Mouse (Mus musculus) MEL (cell line): ENCODE measurements at regions not wholly inside any gene's neighbourhood (a gene's known extent, or its start where the extent isn't known, plus 50 kb on each side); places are given as distances from the start of the nearest gene placed in this dataset.

ENCODE experiments used
- DNase-seq: peaks from one replicate; pipeline ENCODE4 v3.0.0; 2011; ENCODE audit warnings: low read depth, low spot score
- H3K27ac ChIP-seq: 2 replicates; pipeline ENCODE4 v1.5.1; 2012; ENCODE audit warnings: low read depth, mild to moderate bottlenecking, control low read depth, low read length, moderate library complexity; ENCODE audit not compliant: control insufficient read depth
- H3K27me3 ChIP-seq, 2 experiments: fragments of 150-350 bp in 1 of 2; sonication (generic) in 1 of 2; 2 replicates each; pipeline ENCODE4 v1.6.1; 2012; ENCODE audit warnings: low read length in 2 of 2, mild to moderate bottlenecking in 2 of 2, improper control_type of control experiment in 1 of 2, moderate library complexity in 1 of 2; ENCODE audit not compliant: insufficient read depth in 2 of 2, control insufficient read depth in 1 of 2
- H3K36me3 ChIP-seq, 2 experiments: 2 replicates each; pipeline ENCODE4 v1.6.1; 2012 to 2014; ENCODE audit warnings: low read length in 2 of 2, improper control_type of control experiment in 1 of 2, inconsistent platforms in 1 of 2, mild to moderate bottlenecking in 1 of 2; ENCODE audit not compliant: insufficient read depth in 2 of 2, control insufficient read depth in 1 of 2
- H3K4me1 ChIP-seq, 2 experiments: fragments of 150-350 bp in 1 of 2; sonication (generic) in 1 of 2; 2 replicates each; pipeline ENCODE4 v1.6.1; 2012; ENCODE audit warnings: low read length in 2 of 2, improper control_type of control experiment in 1 of 2, mild to moderate bottlenecking in 1 of 2; ENCODE audit not compliant: insufficient read depth in 2 of 2, control insufficient read depth in 1 of 2
- H3K4me3 ChIP-seq, 2 experiments: fragments of 150-350 bp in 1 of 2; sonication (generic) in 1 of 2; 2 replicates each; pipeline ENCODE4 v1.5.1; 2012; ENCODE audit warnings: low read depth in 2 of 2, low read length in 2 of 2, mild to moderate bottlenecking in 2 of 2, moderate library complexity in 2 of 2, control low read depth in 1 of 2, improper control_type of control experiment in 1 of 2; ENCODE audit not compliant: control insufficient read depth in 1 of 2, insufficient read depth in 1 of 2
- H3K79me2 ChIP-seq: 2 replicates; pipeline ENCODE4 v1.6.1; 2012; ENCODE audit warnings: mild to moderate bottlenecking, low read length, moderate library complexity; ENCODE audit not compliant: control insufficient read depth, poor library complexity, insufficient read depth
- H3K9ac ChIP-seq: 2 replicates; pipeline ENCODE4 v1.6.1; 2012; ENCODE audit warnings: low read depth, mild to moderate bottlenecking, control low read depth, low read length, moderate library complexity; ENCODE audit not compliant: control insufficient read depth, poor library complexity, severe bottlenecking
- H3K9me3 ChIP-seq: fragments of 150-350 bp; sonication (generic); replicated peaks from 2 replicates; pipeline ENCODE4 v1.6.1; 2012; ENCODE audit warnings: mild to moderate bottlenecking, low read length, improper control_type of control experiment, moderate library complexity; ENCODE audit not compliant: insufficient read depth
- CHD1 ChIP-seq: IDR thresholded peaks from 2 replicates; pipeline ENCODE4 v1.6.1; 2012; ENCODE audit warnings: low read depth, mild to moderate bottlenecking, inconsistent platforms, low read length, improper control_type of control experiment
- CHD2 ChIP-seq: IDR thresholded peaks from 2 replicates; pipeline ENCODE4 v1.6.1; 2011; ENCODE audit warnings: low read length, improper control_type of control experiment
- GABPA ChIP-seq: IDR thresholded peaks from 2 replicates; pipeline ENCODE4 v1.6.1; 2012; ENCODE audit warnings: low read depth, mild to moderate bottlenecking, inconsistent platforms, low read length, improper control_type of control experiment, moderate library complexity
- GATA1 ChIP-seq: IDR thresholded peaks from 2 replicates; pipeline ENCODE4 v1.6.1; 2011; ENCODE audit warnings: low read depth, low read length, improper control_type of control experiment
- HCFC1 ChIP-seq: IDR thresholded peaks from 2 replicates; pipeline ENCODE4 v1.6.1; 2012; ENCODE audit warnings: low read depth, mild to moderate bottlenecking, inconsistent platforms, low read length, improper control_type of control experiment, moderate library complexity
- JUND ChIP-seq: IDR thresholded peaks from 2 replicates; pipeline ENCODE4 v1.6.1; 2011; ENCODE audit warnings: low read depth, mild to moderate bottlenecking, improper control_type of control experiment, low read length
- KAT2A ChIP-seq: conservative IDR thresholded peaks from 2 replicates; pipeline ENCODE4 v1.6.1; 2012; ENCODE audit warnings: low read depth, low read length, improper control_type of control experiment, inconsistent platforms
- MAFK ChIP-seq: IDR thresholded peaks from 2 replicates; pipeline ENCODE4 v1.6.1; 2011; ENCODE audit warnings: low read depth, mild to moderate bottlenecking, low read length, improper control_type of control experiment, borderline replicate concordance
- MAX ChIP-seq: IDR thresholded peaks from 2 replicates; pipeline ENCODE4 v1.6.1; 2011; ENCODE audit warnings: low read length, improper control_type of control experiment
- MAZ ChIP-seq: IDR thresholded peaks from 2 replicates; pipeline ENCODE4 v1.6.1; 2012; ENCODE audit warnings: low read depth, mild to moderate bottlenecking, inconsistent platforms, low read length, improper control_type of control experiment
- MXI1 ChIP-seq: IDR thresholded peaks from 2 replicates; pipeline ENCODE4 v1.6.1; 2011; ENCODE audit warnings: mild to moderate bottlenecking, low read depth, low read length, improper control_type of control experiment
- MYB ChIP-seq: IDR thresholded peaks from 2 replicates; pipeline ENCODE4 v1.6.1; 2011; ENCODE audit warnings: mild to moderate bottlenecking, low read depth, low read length, improper control_type of control experiment
- NELFE ChIP-seq: IDR thresholded peaks from 2 replicates; pipeline ENCODE4 v1.6.1; 2011; ENCODE audit warnings: low read depth, low read length, improper control_type of control experiment
- NRF1 ChIP-seq: IDR thresholded peaks from 2 replicates; pipeline ENCODE4 v1.6.1; 2014; ENCODE audit warnings: low read depth, mild to moderate bottlenecking, inconsistent platforms, low read length, improper control_type of control experiment, moderate library complexity; ENCODE audit not compliant: poor library complexity, insufficient read depth, severe bottlenecking
- POLR2A ChIP-seq, 2 experiments: IDR thresholded peaks; 2 replicates each; pipeline ENCODE4 v1.6.1; 2011 to 2012; ENCODE audit warnings: low read length in 2 of 2, mild to moderate bottlenecking in 2 of 2, control low read depth in 1 of 2, improper control_type of control experiment in 1 of 2, low read depth in 1 of 2, moderate library complexity in 1 of 2; ENCODE audit not compliant: control insufficient read depth in 1 of 2, insufficient read depth in 1 of 2, poor library complexity in 1 of 2
- POLR2AphosphoS2 ChIP-seq: IDR thresholded peaks from 2 replicates; pipeline ENCODE4 v1.6.1; 2011; ENCODE audit warnings: low read length, improper control_type of control experiment
- POLR2AphosphoS5 ChIP-seq: IDR thresholded peaks from 2 replicates; pipeline ENCODE4 v1.6.1; 2012; ENCODE audit warnings: low read depth, borderline replicate concordance, mild to moderate bottlenecking, inconsistent platforms, low read length, moderate library complexity, mixed read lengths
- RCOR1 ChIP-seq: IDR thresholded peaks from 2 replicates; pipeline ENCODE4 v1.6.1; 2012; ENCODE audit warnings: low read depth, mild to moderate bottlenecking, inconsistent platforms, low read length, improper control_type of control experiment
- SMC3 ChIP-seq: IDR thresholded peaks from 2 replicates; pipeline ENCODE4 v1.6.1; 2011; ENCODE audit warnings: low read depth, low read length, improper control_type of control experiment
- TAL1 ChIP-seq: IDR thresholded peaks from 2 replicates; pipeline ENCODE4 v1.6.1; 2012; ENCODE audit warnings: mild to moderate bottlenecking, inconsistent platforms, low read length, moderate library complexity, mixed read lengths
- TBP ChIP-seq: IDR thresholded peaks from 2 replicates; pipeline ENCODE4 v1.8.0; 2011; ENCODE audit warnings: low read depth, low read length, improper control_type of control experiment
- UBTF ChIP-seq: IDR thresholded peaks from 2 replicates; pipeline ENCODE4 v1.6.1; 2012; ENCODE audit warnings: low read depth, mild to moderate bottlenecking, inconsistent platforms, low read length, improper control_type of control experiment, moderate library complexity, borderline replicate concordance; ENCODE audit not compliant: insufficient read depth
- USF1 ChIP-seq: IDR thresholded peaks from 2 replicates; pipeline ENCODE4 v1.6.1; 2014; ENCODE audit warnings: low read depth, mild to moderate bottlenecking, inconsistent platforms, low read length, improper control_type of control experiment, moderate library complexity
- USF2 ChIP-seq, 2 experiments: IDR thresholded peaks; 2 replicates each; pipeline ENCODE4 v1.6.1; 2011 to 2012; ENCODE audit warnings: improper control_type of control experiment in 2 of 2, low read length in 2 of 2, borderline replicate concordance in 1 of 2, inconsistent platforms in 1 of 2, low read depth in 1 of 2, mild to moderate bottlenecking in 1 of 2; ENCODE audit not compliant: insufficient read depth in 1 of 2
- ZKSCAN1 ChIP-seq: IDR thresholded peaks from 2 replicates; pipeline ENCODE4 v1.6.1; 2012; ENCODE audit warnings: low read depth, mild to moderate bottlenecking, inconsistent platforms, low read length, improper control_type of control experiment, moderate library complexity
- ZMIZ1 ChIP-seq: IDR thresholded peaks from 2 replicates; pipeline ENCODE4 v1.6.1; 2012; ENCODE audit warnings: low read depth, mild to moderate bottlenecking, inconsistent platforms, low read length, improper control_type of control experiment, moderate library complexity

DNA sequence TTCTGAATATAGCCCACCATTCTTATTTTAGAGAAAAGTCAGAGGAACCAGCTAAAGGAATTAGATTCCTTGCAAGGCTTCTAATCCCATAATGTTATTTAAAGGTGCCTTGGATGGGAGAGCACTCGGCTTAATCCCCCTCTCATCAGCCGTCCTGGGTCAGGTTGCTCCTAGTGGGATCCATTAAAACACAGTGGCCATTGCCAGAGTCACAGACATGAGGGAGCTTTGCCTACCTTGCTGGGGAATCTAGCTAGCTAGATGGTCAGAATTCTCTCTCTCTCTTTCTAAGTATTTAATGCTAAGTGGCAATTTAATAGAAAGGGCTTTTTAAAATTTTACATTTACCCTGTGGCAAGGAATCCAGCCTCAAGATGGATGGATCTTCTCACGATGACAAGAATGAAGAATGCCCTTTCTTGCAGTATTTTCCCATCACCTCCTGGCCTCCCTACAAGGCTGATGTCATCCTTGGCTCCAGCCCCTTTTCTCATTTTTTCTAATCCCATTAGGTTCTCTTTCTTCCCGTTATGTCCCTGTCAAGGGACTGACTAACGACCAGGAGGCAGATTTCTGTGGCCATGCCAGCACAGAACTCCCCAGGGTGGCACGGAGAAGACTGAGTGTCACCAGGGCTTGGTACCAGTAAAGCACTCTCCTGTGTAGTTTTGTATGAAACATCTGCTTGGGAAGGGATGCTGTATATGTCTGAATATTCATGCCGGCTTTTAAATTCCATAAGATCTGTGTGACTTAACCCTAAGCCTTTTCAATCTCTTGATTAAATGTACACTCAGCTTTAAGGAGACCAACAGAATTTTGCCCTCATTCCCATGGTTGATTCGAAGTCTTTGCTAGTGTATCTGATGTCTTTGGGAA, 124.0 kb upstream of the Ubash3b start:
- Histone ChIP-seq H3K79me2 (no peaks in the 10 kb centered on the region), H3K4me1 (no peaks in the 10 kb centered on the region), H3K27ac (no peak overlapping the region), H3K27me3 (no peaks in the 10 kb centered on the region; a peak in 1 of 4 replicates), H3K9me3 (no peaks in the 10 kb centered on the region), H3K4me3 (no peak overlapping the region), H3K9ac (no peak overlapping the region), H3K36me3 (no peaks in the 10 kb centered on the region)
- DNase-seq: no peak
- TF ChIP-seq CHD2 (no peak), KAT2A (no peak), CHD1 (no peak), USF2 (IDR thresholded peaks at IDR 0.05; ENCODE audit: borderline replicate concordance in 1 of 2, insufficient read depth in 1 of 2, low read depth in 1 of 2, low read length in 2 of 2) (no peak), GABPA (no peak), MAZ (no peak), MAFK (no peak), ZMIZ1 (no peak), POLR2AphosphoS5 (no peak), TAL1 (no peak), ZKSCAN1 (no peak), MXI1 (no peak), MYB (no peak), RCOR1 (no peak), USF1 (no peak), NRF1 (no peak), UBTF (no peak)

GRCm38 (mm10) chr9:41277726-41278125, 116.2 kb upstream of the Ubash3b start:
- no peaks in the 10 kb centered on the region for H3K79me2 ChIP-seq
- H3K9me3 ChIP-seq: no peaks in the 10 kb centered on the region
- DNase-seq: no peak
- H3K4me3 ChIP-seq: no peak overlapping the region
- H3K27me3 ChIP-seq: no peaks in the 10 kb centered on the region; a peak in 2 of 4 replicates
- no peak overlapping the region for H3K27ac ChIP-seq
- no peaks in the 10 kb centered on the region for H3K4me1 ChIP-seq
- no peaks in the 10 kb centered on the region for H3K36me3 ChIP-seq
- TF ChIP-seq POLR2AphosphoS2: no peak
- no peak for TF ChIP-seq POLR2A (IDR thresholded peaks at IDR 0.05; ENCODE audit: control insufficient read depth in 1 of 2, insufficient read depth in 1 of 2, low read depth in 1 of 2, low read length in 2 of 2, poor library complexity in 1 of 2)
- no peak for TF ChIP-seq GATA1
- TF ChIP-seq JUND: no peak
- TF ChIP-seq HCFC1: no peak
- no peak for TF ChIP-seq NELFE
- no peak for TF ChIP-seq MAX
- TF ChIP-seq CHD1: no peak
- no peak for TF ChIP-seq SMC3
- TF ChIP-seq TBP: no peak
- TF ChIP-seq POLR2AphosphoS5: no peak
- TF ChIP-seq MAFK: no peak
- H3K9ac ChIP-seq: no peak overlapping the region
